Mouse (Mus musculus) spleen, adult 2 months (tissue): ENCODE measurements around the gene Thada.

ENCODE experiments used
- CTCF ChIP-seq: fragments of 200-500 bp; IDR thresholded peaks from 2 replicates; pipeline ENCODE4 v1.5.1; 2011; ENCODE audit warnings: mild to moderate bottlenecking, inconsistent platforms; ENCODE audit not compliant: insufficient read depth, insufficient read length, insufficient replicate concordance; ENCODE audit errors: extremely low read depth
- POLR2A ChIP-seq: fragments of 200-500 bp; IDR thresholded peaks from 2 replicates; pipeline ENCODE4 v1.6.1; 2011; ENCODE audit warnings: low read depth, low read length, inconsistent platforms

DNA sequence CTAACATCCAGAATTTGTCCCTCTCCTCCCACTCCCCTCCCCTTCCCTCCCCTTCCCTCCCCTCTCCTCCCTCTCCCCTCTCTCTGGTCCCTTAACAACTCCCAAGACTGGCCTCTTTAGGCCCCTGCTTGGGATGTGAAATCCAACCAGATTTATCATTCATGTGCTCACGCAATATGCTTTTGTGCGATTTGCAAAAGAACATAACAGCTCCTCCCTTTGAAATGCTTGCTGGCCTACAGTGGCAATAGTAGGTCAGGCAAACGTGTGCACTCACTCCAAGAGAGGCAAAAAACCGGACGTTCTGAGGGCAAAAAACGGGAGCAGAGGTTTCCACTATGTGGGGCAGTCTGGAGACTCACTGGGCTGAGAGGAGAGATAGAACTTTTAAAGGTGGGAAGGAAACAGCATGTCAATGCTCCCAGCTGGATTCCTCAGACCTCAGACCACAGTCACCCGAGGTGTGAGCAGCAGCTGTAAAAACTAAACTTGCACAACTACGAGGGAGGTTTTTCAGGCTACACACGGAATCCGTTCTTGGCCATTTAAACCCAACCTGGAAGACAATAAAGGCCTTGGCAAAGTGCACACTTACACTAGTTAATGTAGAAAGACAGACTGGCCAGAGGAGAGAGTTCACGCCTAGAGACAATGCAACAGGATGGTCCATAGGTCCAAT lies 45.1 kb upstream of the Thada start:
- TF ChIP-seq CTCF (no peak), POLR2A (no peak)
